Mouse (Mus musculus) CH12.LX (cell line): Measurements from ENCODE around the gene Ehd3. TPM values are rescaled to one million over a fixed set of nuclear protein-coding genes. Genes with fewer than 3 reads are reported as not detected.

Experiments used
- DNase-seq: peaks from one replicate; pipeline ENCODE4 v3.0.0-alpha.2; 2013; ENCODE audit errors: extremely low read depth
- H3K27ac ChIP-seq: 2 replicates; pipeline ENCODE4 v1.5.1; 2012; ENCODE audit warnings: low read depth, mild to moderate bottlenecking, control low read depth, moderate library complexity; ENCODE audit not compliant: insufficient read depth
- H3K27me3 ChIP-seq: replicated peaks from 2 replicates; pipeline ENCODE3; 2012; ENCODE audit warnings: inconsistent platforms
- H3K36me3 ChIP-seq, 2 experiments: replicated peaks in 1 of 2; 2 replicates each; pipeline versions ENCODE3 to v1.6.1; 2012; ENCODE audit warnings: inconsistent platforms in 1 of 2, low read length in 1 of 2, mild to moderate bottlenecking in 1 of 2, mixed read lengths in 1 of 2, moderate library complexity in 1 of 2; ENCODE audit not compliant: control insufficient read depth in 1 of 2, insufficient read depth in 1 of 2
- H3K4me1 ChIP-seq, 2 experiments: 2 replicates each; pipeline ENCODE4 v1.6.1; 2012; ENCODE audit warnings: inconsistent platforms in 1 of 2, moderate library complexity in 1 of 2; ENCODE audit not compliant: insufficient read depth in 2 of 2, control insufficient read depth in 1 of 2
- H3K4me2 ChIP-seq: 2 replicates; pipeline ENCODE4 v1.6.1; 2012; ENCODE audit warnings: low read depth, mild to moderate bottlenecking, control low read depth; ENCODE audit not compliant: poor library complexity, insufficient read depth, severe bottlenecking
- H3K4me3 ChIP-seq, 3 experiments: fragments of 150-350 bp in 1 of 3; sonication (generic) in 1 of 3; replicated peaks in 1 of 3; 2 replicates each; pipeline versions ENCODE3 to v1.5.1; 2011 to 2012; ENCODE audit warnings: low read depth in 2 of 3, low read length in 2 of 3, mild to moderate bottlenecking in 2 of 3, moderate library complexity in 2 of 3, control low read depth in 1 of 3, improper control_type of control experiment in 1 of 3, inconsistent platforms in 1 of 3, mixed read lengths in 1 of 3; ENCODE audit not compliant: poor library complexity in 1 of 3
- H3K79me2 ChIP-seq: replicated peaks from 2 replicates; pipeline ENCODE4 v1.6.1; 2012; ENCODE audit warnings: mild to moderate bottlenecking, moderate library complexity; ENCODE audit not compliant: control insufficient read depth, poor library complexity, insufficient read depth, severe bottlenecking; ENCODE audit errors: extremely low read depth
- H3K9ac ChIP-seq: 2 replicates; pipeline ENCODE4 v1.6.1; 2012; ENCODE audit warnings: low read depth, mild to moderate bottlenecking, control low read depth, moderate library complexity; ENCODE audit not compliant: insufficient read depth
- H3K9me3 ChIP-seq: replicated peaks from 2 replicates; pipeline ENCODE3; 2012; ENCODE audit warnings: low read length, inconsistent platforms, mixed read lengths
- BHLHE40 ChIP-seq: IDR thresholded peaks from 2 replicates; pipeline ENCODE4 v1.6.1; 2011; ENCODE audit warnings: mild to moderate bottlenecking, low read depth, low read length, improper control_type of control experiment
- CHD1 ChIP-seq: IDR thresholded peaks from 2 replicates; pipeline ENCODE4 v1.6.1; 2012; ENCODE audit warnings: low read depth, low read length, improper control_type of control experiment, inconsistent platforms
- CHD2 ChIP-seq: IDR thresholded peaks from 2 replicates; pipeline ENCODE4 v1.6.1; 2011; ENCODE audit warnings: low read length, improper control_type of control experiment
- CTCF ChIP-seq, 2 experiments: IDR thresholded peaks in 1 of 2; conservative IDR thresholded peaks in 1 of 2; 2 replicates each; pipeline ENCODE4 v1.5.1; 2011 to 2012; ENCODE audit warnings: low read depth in 2 of 2, low read length in 2 of 2, improper control_type of control experiment in 1 of 2, inconsistent platforms in 1 of 2, mild to moderate bottlenecking in 1 of 2, moderate library complexity in 1 of 2
- E2F4 ChIP-seq: IDR thresholded peaks from 2 replicates; pipeline ENCODE4 v1.6.1; 2011; ENCODE audit warnings: low read depth, low read length, improper control_type of control experiment; ENCODE audit not compliant: insufficient replicate concordance
- ELF1 ChIP-seq: IDR thresholded peaks from 2 replicates; pipeline ENCODE4 v1.6.1; 2014; ENCODE audit warnings: low read depth, mild to moderate bottlenecking, inconsistent platforms, low read length, improper control_type of control experiment
- EP300 ChIP-seq: IDR thresholded peaks from 2 replicates; pipeline ENCODE4 v1.6.1; 2011; ENCODE audit warnings: low read length, improper control_type of control experiment
- ETS1 ChIP-seq: conservative IDR thresholded peaks from 2 replicates; pipeline ENCODE4 v1.6.1; 2012; ENCODE audit warnings: low read depth, mild to moderate bottlenecking, inconsistent platforms, low read length, improper control_type of control experiment, moderate library complexity
- GABPA ChIP-seq: IDR thresholded peaks from 2 replicates; pipeline ENCODE4 v1.6.1; 2012; ENCODE audit warnings: low read depth, low read length, improper control_type of control experiment, inconsistent platforms; ENCODE audit not compliant: insufficient replicate concordance
- HCFC1 ChIP-seq: IDR thresholded peaks from 2 replicates; pipeline ENCODE4 v1.6.1; 2012; ENCODE audit warnings: low read depth, mild to moderate bottlenecking, inconsistent platforms, low read length, improper control_type of control experiment
- IRF4 ChIP-seq: IDR thresholded peaks from 2 replicates; pipeline ENCODE4 v1.6.1; 2014; ENCODE audit warnings: low read depth, mild to moderate bottlenecking, inconsistent platforms, low read length, improper control_type of control experiment
- JUN ChIP-seq: IDR thresholded peaks from 2 replicates; pipeline ENCODE4 v1.6.1; 2011; ENCODE audit warnings: low read depth, mild to moderate bottlenecking, low read length, improper control_type of control experiment, moderate library complexity; ENCODE audit not compliant: insufficient read depth
- JUND ChIP-seq: conservative IDR thresholded peaks from 2 replicates; pipeline ENCODE4 v1.6.1; 2011; ENCODE audit warnings: low read depth, low read length, improper control_type of control experiment
- KAT2A ChIP-seq: IDR thresholded peaks from 2 replicates; pipeline ENCODE4 v1.6.1; 2012; ENCODE audit warnings: low read length, improper control_type of control experiment, inconsistent platforms; ENCODE audit not compliant: insufficient replicate concordance
- MAFK ChIP-seq: IDR thresholded peaks from 2 replicates; pipeline ENCODE4 v1.6.1; 2011; ENCODE audit warnings: low read length, improper control_type of control experiment; ENCODE audit not compliant: insufficient replicate concordance
- MAX ChIP-seq: IDR thresholded peaks from 2 replicates; pipeline ENCODE4 v1.6.1; 2011; ENCODE audit warnings: low read length, improper control_type of control experiment
- MAZ ChIP-seq: IDR thresholded peaks from 2 replicates; pipeline ENCODE4 v1.6.1; 2012; ENCODE audit warnings: low read depth, mild to moderate bottlenecking, inconsistent platforms, low read length, improper control_type of control experiment, moderate library complexity
- MEF2A ChIP-seq: IDR thresholded peaks from 2 replicates; pipeline ENCODE4 v1.6.1; 2014; ENCODE audit warnings: low read depth, mild to moderate bottlenecking, inconsistent platforms, low read length, improper control_type of control experiment, borderline replicate concordance
- MYC ChIP-seq: IDR thresholded peaks from 2 replicates; pipeline ENCODE4 v1.6.1; 2011; ENCODE audit warnings: low read depth, mild to moderate bottlenecking, improper control_type of control experiment, low read length
- NELFE ChIP-seq: IDR thresholded peaks from 2 replicates; pipeline ENCODE4 v1.6.1; 2011; ENCODE audit warnings: low read depth, low read length, improper control_type of control experiment
- NRF1 ChIP-seq: IDR thresholded peaks from 2 replicates; pipeline ENCODE4 v1.6.1; 2014; ENCODE audit warnings: low read depth, mild to moderate bottlenecking, inconsistent platforms, low read length, improper control_type of control experiment, moderate library complexity
- PAX5 ChIP-seq: IDR thresholded peaks from 2 replicates; pipeline ENCODE4 v1.6.1; 2012; ENCODE audit warnings: low read length, inconsistent platforms, mixed read lengths
- POLR2A ChIP-seq: IDR thresholded peaks from 2 replicates; pipeline ENCODE4 v1.6.1; 2011; ENCODE audit warnings: low read depth, mild to moderate bottlenecking, improper control_type of control experiment, low read length
- POLR2AphosphoS2 ChIP-seq: IDR thresholded peaks from 2 replicates; pipeline ENCODE4 v1.6.1; 2011; ENCODE audit warnings: low read depth, low read length, improper control_type of control experiment
- RAD21 ChIP-seq: IDR thresholded peaks from 2 replicates; pipeline ENCODE4 v1.6.1; 2011; ENCODE audit warnings: low read depth, mild to moderate bottlenecking, low read length, improper control_type of control experiment, moderate library complexity
- RCOR1 ChIP-seq: conservative IDR thresholded peaks from 2 replicates; pipeline ENCODE4 v1.6.1; 2012; ENCODE audit warnings: low read depth, mild to moderate bottlenecking, inconsistent platforms, low read length, improper control_type of control experiment
- TBP ChIP-seq: conservative IDR thresholded peaks from 2 replicates; pipeline ENCODE4 v1.6.1; 2011; ENCODE audit warnings: low read depth, low read length, improper control_type of control experiment
- USF1 ChIP-seq: IDR thresholded peaks from 2 replicates; pipeline ENCODE4 v1.6.1; 2014; ENCODE audit warnings: low read depth, mild to moderate bottlenecking, inconsistent platforms, low read length, improper control_type of control experiment
- USF2 ChIP-seq: conservative IDR thresholded peaks from 2 replicates; pipeline ENCODE4 v1.6.1; 2011; ENCODE audit warnings: low read depth, low read length, improper control_type of control experiment
- ZC3H11A ChIP-seq: IDR thresholded peaks from 2 replicates; pipeline ENCODE4 v1.6.1; 2012; ENCODE audit warnings: low read depth, mild to moderate bottlenecking, inconsistent platforms, low read length, improper control_type of control experiment
- ZKSCAN1 ChIP-seq: IDR thresholded peaks from 2 replicates; pipeline ENCODE4 v1.6.1; 2012; ENCODE audit warnings: low read depth, inconsistent platforms, low read length, improper control_type of control experiment, borderline replicate concordance
- ZNF384 ChIP-seq: IDR thresholded peaks from 2 replicates; pipeline ENCODE4 v1.6.1; 2012; ENCODE audit warnings: low read depth, low read length, improper control_type of control experiment, inconsistent platforms
- dilution Hi-C: fragments of 300-500 bp; cut with MboI; formaldehyde crosslinking; loops from 2 replicates; pipeline ENCODE4 v1.14.3; 2020; ENCODE audit warnings: low sequenced_read_pairs; ENCODE audit not compliant: extremely low pct_unique_long_range_greater_than_20kb, extremely low pct_ligation_motif_present
- in situ Hi-C: fragments of 300-500 bp; cut with MboI; formaldehyde crosslinking; loops from 3 replicates; pipeline ENCODE4 v1.14.3; 2019; ENCODE audit warnings: low sequenced_read_pairs, low pct_ligation_motif_present, low pct_unique_long_range_greater_than_20kb, mixed read lengths
- polyA plus RNA-seq: library from polyadenylated mRNA; unstranded; fragments of >175 nt; gene quantifications from 2 replicates; pipeline ENCODE4 v1.2.1, GENCODE M21; 2012; ENCODE audit warnings: low read depth; ENCODE audit not compliant: insufficient read length
- total RNA-seq, 2 experiments: library from RNA; depleted of rRNA; stranded (reverse); fragments of 300-350 nt in 1 of 2; fragments of >200 nt in 1 of 2; gene quantifications; 2 replicates each; pipeline ENCODE4 v1.2.3; 2012 to 2014

Gene Ehd3
- total and polyA plus RNA-seq, 3 experiments: 11.0 to 37.0 (median 26.5) TPM

DNA sequence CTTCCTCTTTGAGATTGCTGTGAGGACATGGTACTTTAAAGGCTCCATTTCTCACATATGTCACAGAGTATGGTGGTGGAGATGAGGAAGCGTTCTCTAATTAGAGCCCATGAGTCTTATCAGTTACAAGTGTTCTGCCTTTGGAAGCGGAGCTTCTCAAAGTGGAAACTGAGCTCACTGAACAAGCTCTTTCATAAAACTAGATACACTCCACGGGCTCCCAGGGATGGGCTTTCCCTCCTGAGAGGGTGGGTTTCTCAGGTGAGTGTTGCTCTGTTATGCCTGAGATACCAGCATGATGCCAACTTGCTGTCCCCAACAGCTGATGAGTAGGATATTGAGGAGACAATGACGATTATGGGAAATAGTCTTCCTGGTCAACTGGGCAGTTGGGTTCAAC is 6.2 kb upstream of the Ehd3 start:
- no peak overlapping the region for H3K4me3 ChIP-seq

DNA sequence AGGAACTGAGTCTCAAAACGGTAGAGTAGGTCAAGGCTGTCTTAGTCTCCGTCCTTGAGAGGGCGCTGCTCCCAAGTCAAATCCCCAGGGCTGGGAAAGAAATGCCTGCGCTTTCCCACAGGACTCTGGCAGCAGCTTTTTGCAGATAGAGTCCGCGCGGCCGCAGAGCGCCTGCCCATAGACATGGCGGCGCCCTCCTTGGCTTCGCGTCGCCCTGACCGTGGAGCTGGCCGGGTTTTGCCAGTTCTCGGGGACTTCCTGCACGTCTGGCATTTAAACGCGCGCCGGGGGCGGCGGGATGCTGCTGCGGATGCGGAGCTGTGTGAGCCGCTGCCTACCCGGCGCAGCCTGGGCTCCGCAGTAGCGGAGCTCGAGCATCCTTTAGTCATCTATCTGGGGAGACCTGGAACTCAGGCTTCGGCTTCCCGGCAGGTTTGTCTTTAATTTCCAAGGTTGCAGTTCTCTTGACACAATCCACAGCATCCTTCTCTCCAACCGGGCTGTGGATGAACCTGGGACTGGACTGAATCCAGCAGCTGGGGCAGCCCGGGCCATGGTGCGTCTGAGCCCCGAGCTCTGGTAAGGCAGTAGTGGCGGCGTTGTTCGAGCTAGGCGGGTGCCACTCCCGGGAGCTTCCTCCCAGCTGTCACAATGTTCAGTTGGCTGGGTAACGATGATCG is 798 bp downstream of the Ehd3 start:
- Histone ChIP-seq H3K27me3 (peaks cover 6% of the 10 kb centered on the region), H3K4me2 (peak overlapping the region; percentile 58), H3K9ac (peak overlapping the region; percentile 18; the same call in 1 of the 2 replicates), H3K4me1 (peaks cover 7 to 39% of the 10 kb centered on the region in 2 experiments), H3K79me2 (no peaks in the 10 kb centered on the region), H3K4me3 (peak overlapping the region; percentile 63 to 71 (median 66)), H3K9me3 (no peaks in the 10 kb centered on the region), H3K27ac (no peak overlapping the region), H3K36me3 (peaks cover 0 to 9% of the 10 kb centered on the region in 2 experiments)
- in situ Hi-C loops: loop anchor here (5.0 kb wide), 1 partner anchor 78 kb away; no protein-coding TSS in a partner anchor
- dilution Hi-C loops: no loop called here
- DNase-seq: peak; percentile 82
- TF ChIP-seq E2F4 (no peak), POLR2A (peak; percentile 70), HCFC1 (peak; percentile 92), USF1 (no peak), KAT2A (peak; percentile 69; the same call in 1 of the 2 replicates), CTCF (conservative IDR thresholded peaks at IDR 0.05 in 1 of 2, IDR thresholded peaks at IDR 0.05 in 1 of 2; ENCODE audit: low read depth in 2 of 2, low read length in 2 of 2) (peak in 1 of 2 experiments; percentile 61; a peak in 2 of 4 replicates), CHD2 (no peak), ZNF384 (no peak), GABPA (no peak), BHLHE40 (peak; percentile 9; the same call in 1 of the 2 replicates), IRF4 (peak; percentile 48), ELF1 (peak; percentile 87), ETS1 (no peak), RAD21 (peak; percentile 52), NELFE (no peak), MAFK (no peak), EP300 (no peak), USF2 (no peak), PAX5 (no peak), JUND (no peak), NRF1 (peak; percentile 80), TBP (0 out of 2 replicates have a peak, but pooled peaks have one; percentile 53), RCOR1 (peak; percentile 25; the same call in 1 of the 2 replicates), MEF2A (0 out of 2 replicates have a peak, but pooled peaks have one; percentile 31), ZC3H11A (no peak), JUN (no peak), POLR2AphosphoS2 (no peak), MYC (no peak), MAZ (no peak), CHD1 (no peak), MAX (peak; percentile 53)

More for the DNA sequence above, 6.2 kb upstream of the Ehd3 start:
- Histone ChIP-seq H3K27ac (no peak overlapping the region), H3K79me2 (no peaks in the 10 kb centered on the region), H3K4me2 (no peak overlapping the region)
- no peak for TF ChIP-seq ZKSCAN1
- TF ChIP-seq CHD1: no peak
- TF ChIP-seq, all 38 proteins: peak for 0
- DNase-seq: no peak
- Histone ChIP-seq H3K9ac (no peak overlapping the region), H3K9me3 (no peaks in the 10 kb centered on the region), H3K36me3 (no peaks in the 10 kb centered on the region), H3K4me1 (no peaks in the 10 kb centered on the region), H3K27me3 (peaks cover 2% of the 10 kb centered on the region)
- in situ Hi-C loops (no loop called here), dilution Hi-C loops (no loop called here)
